Mouse (Mus musculus) heart, postnatal 0 days (tissue): ENCODE results near the gene Prkcq. TPM values are rescaled to one million over a fixed set of nuclear protein-coding genes. Genes with fewer than 3 reads are reported as not detected.

ENCODE experiments used
- ATAC-seq: fragments of 200-750 bp; cut with Nextera tagmentation; 2 replicates; pipeline ENCODE4 v1.8.0; 2017; ENCODE audit warnings: low read depth, moderate number of reproducible peaks, moderate library complexity; ENCODE audit not compliant: insufficient read depth
- DNase-seq: peaks from one replicate; pipeline ENCODE4 v3.0.0-alpha.2; 2016; ENCODE audit warnings: low spot score
- H3K27ac ChIP-seq: fragments of 300-500 bp; sonication (generic); 2 replicates; pipeline ENCODE4 v1.5.1; 2014; ENCODE audit warnings: low read depth, mild to moderate bottlenecking
- H3K27me3 ChIP-seq: fragments of 300-500 bp; sonication (generic); 2 replicates; pipeline ENCODE4 v1.6.1; 2014; ENCODE audit warnings: low read length, mixed read lengths; ENCODE audit not compliant: control insufficient read depth, insufficient read depth
- H3K36me3 ChIP-seq: fragments of 300-500 bp; sonication (generic); replicated peaks from 2 replicates; pipeline ENCODE4 v1.6.1; 2014; ENCODE audit warnings: low read length, mixed read lengths; ENCODE audit not compliant: control insufficient read depth, insufficient read depth
- H3K4me1 ChIP-seq: fragments of 300-500 bp; sonication (generic); 2 replicates; pipeline ENCODE4 v1.6.1; 2014; ENCODE audit warnings: antibody characterized with exemption; ENCODE audit not compliant: control insufficient read depth, insufficient read depth
- H3K4me2 ChIP-seq: fragments of 300-500 bp; sonication (generic); 2 replicates; pipeline ENCODE4 v1.6.1; 2014; ENCODE audit warnings: low read depth, mild to moderate bottlenecking, low read length, moderate library complexity
- H3K4me3 ChIP-seq: fragments of 300-500 bp; sonication (generic); 2 replicates; pipeline ENCODE4 v1.5.1; 2014; ENCODE audit warnings: low read depth, low read length
- H3K9ac ChIP-seq: fragments of 300-500 bp; sonication (generic); replicated peaks from 2 replicates; pipeline ENCODE4 v1.6.1; 2014; ENCODE audit warnings: low read depth, low read length, mixed read lengths
- H3K9me3 ChIP-seq: fragments of 300-500 bp; sonication (generic); replicated peaks from 2 replicates; pipeline ENCODE4 v1.6.1; 2016; ENCODE audit warnings: low read length; ENCODE audit not compliant: control insufficient read depth
- CTCF ChIP-seq: IDR thresholded peaks from 2 replicates; pipeline ENCODE4 v1.5.1; 2016; ENCODE audit warnings: antibody characterized with exemption, control low read depth, low read depth
- EP300 ChIP-seq: IDR thresholded peaks from 2 replicates; pipeline ENCODE4 v1.6.1; 2016; ENCODE audit warnings: antibody characterized with exemption, low read depth
- WGBS: fragments of 180-500 bp; shearing (Covaris S2); extraction: QIAGEN DNeasy Blood & Tissue Kit; methylation state at CpG from one replicate; pipeline ENCODE4 v1.1.7; 2014; 5-methylcytosine and 5-hydroxymethylcytosine counted together
- polyA plus RNA-seq: library from polyadenylated mRNA; unstranded; fragments of >200 nt; fragmentation: Nextera tagmentation; extraction: Ambion mirVana; gene quantifications from 2 replicates; pipeline ENCODE4 v1.2.1, GENCODE M21; 2015
- total RNA-seq: library from RNA; depleted of rRNA; stranded (reverse); fragments of >200 nt; gene quantifications from 2 replicates; pipeline ENCODE4 v1.2.3, GENCODE M21; 2014; ENCODE audit warnings: low replicate concordance

Gene Prkcq
- total and polyA plus RNA-seq, 2 experiments from 2014 or later = 0.59 TPM; not detected in 1

DNA sequence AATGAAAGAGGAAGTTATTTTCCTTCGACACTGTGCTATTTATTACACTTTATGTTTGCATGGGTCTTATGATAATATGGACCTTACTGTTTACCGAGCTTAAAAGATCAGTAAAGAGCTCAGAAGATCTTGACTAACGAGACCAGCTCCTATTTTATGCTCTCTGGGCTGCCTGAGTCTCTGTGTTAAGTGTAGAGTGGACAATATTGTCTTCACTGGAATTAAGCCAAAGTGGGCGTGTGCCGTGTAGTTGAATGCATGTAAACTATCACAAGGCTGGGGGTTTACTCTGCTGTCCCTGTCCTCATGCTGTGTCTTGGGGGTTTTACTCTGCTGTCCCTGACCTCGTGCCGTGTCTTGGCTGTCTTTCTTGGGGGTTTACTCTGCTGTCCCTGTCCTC lies 107.1 kb downstream of the Prkcq start:
- ATAC-seq = no peak
- Histone ChIP-seq H3K27ac (no peak overlapping the region), H3K27me3 (no peaks in the 10 kb centered on the region), H3K4me1 (no peaks in the 10 kb centered on the region), H3K4me2 (no peak overlapping the region), H3K9me3 (no peaks in the 10 kb centered on the region), H3K4me3 (no peak overlapping the region), H3K9ac (no peak overlapping the region), H3K36me3 (no peaks in the 10 kb centered on the region)
- DNase-seq = no peak
- no peak for TF ChIP-seq EP300
- no peak for TF ChIP-seq CTCF
- WGBS = 66% methylated on average over 7 of the region's 7 CpGs

GRCm38 (mm10) chr2:11280247-11280646 lies 108.3 kb downstream of the Prkcq start:
- WGBS = 65% methylated on average over 2 of the region's 2 CpGs
- Histone ChIP-seq H3K9ac (no peak overlapping the region), H3K27ac (no peak overlapping the region), H3K4me2 (no peak overlapping the region), H3K36me3 (no peaks in the 10 kb centered on the region), H3K4me1 (no peaks in the 10 kb centered on the region), H3K4me3 (no peak overlapping the region), H3K9me3 (no peaks in the 10 kb centered on the region), H3K27me3 (no peaks in the 10 kb centered on the region)
- ATAC-seq (no peak), DNase-seq (no peak)
- TF ChIP-seq EP300 = no peak
- TF ChIP-seq CTCF = no peak

- Histone ChIP-seq H3K36me3 (no peaks in the 10 kb centered on the region), H3K4me3 (no peak overlapping the region), H3K4me1 (no peaks in the 10 kb centered on the region), H3K27ac (no peak overlapping the region), H3K9me3 (no peaks in the 10 kb centered on the region), H3K9ac (no peak overlapping the region), H3K4me2 (no peak overlapping the region), H3K27me3 (no peaks in the 10 kb centered on the region)
- DNase-seq = no peak
- TF ChIP-seq EP300 = no peak
- no peak for TF ChIP-seq CTCF
- 75% methylated on average over 18 of the region's 18 CpGs for WGBS
- no peak for ATAC-seq
These were observed 116.1 kb downstream of the Prkcq start for GRCm38 (mm10) chr2:11287834-11288530.

GRCm38 (mm10) chr2:11288531-11288846 lies 116.6 kb downstream of the Prkcq start:
- no peak overlapping the region for H3K27ac ChIP-seq
- 5% methylated on average over 7 of the region's 7 CpGs for WGBS
- no peaks in the 10 kb centered on the region for H3K4me1 ChIP-seq
- no peak overlapping the region for H3K4me3 ChIP-seq
- DNase-seq (peak; percentile 51), ATAC-seq (peak; percentile 58; the same call in 1 of the 2 replicates)
- no peaks in the 10 kb centered on the region for H3K27me3 ChIP-seq
- H3K9ac ChIP-seq = no peak overlapping the region
- H3K9me3 ChIP-seq = no peaks in the 10 kb centered on the region
- no peak overlapping the region for H3K4me2 ChIP-seq
- peak; percentile 94 for TF ChIP-seq CTCF
- TF ChIP-seq EP300 = no peak
- no peaks in the 10 kb centered on the region for H3K36me3 ChIP-seq

DNA sequence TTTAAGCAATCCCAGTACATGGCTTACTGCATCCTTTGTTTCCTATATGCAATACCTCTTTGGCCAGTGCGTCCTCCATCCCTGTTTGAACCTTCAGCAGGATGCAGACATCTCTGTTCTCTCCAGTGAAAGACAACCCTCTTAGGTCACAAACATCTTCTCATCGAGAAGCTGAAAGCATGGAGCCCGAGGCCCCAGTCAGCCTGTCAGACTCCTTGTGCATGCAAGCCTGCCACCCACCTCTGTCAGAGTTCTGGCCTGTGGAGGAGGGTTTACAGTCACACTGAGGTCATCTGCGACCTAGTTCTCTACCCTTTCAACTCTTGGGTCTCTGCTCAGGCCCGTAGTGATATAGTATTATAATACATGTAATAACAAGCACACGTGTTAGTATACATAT lies 119.0 kb downstream of the Prkcq start:
- no peak for TF ChIP-seq CTCF
- no peak for TF ChIP-seq EP300

More for the DNA sequence above, 119.0 kb downstream of the Prkcq start:
- no peaks in the 10 kb centered on the region for H3K9me3 ChIP-seq
- no peaks in the 10 kb centered on the region for H3K4me1 ChIP-seq
- no peak overlapping the region for H3K4me2 ChIP-seq
- ATAC-seq (no peak), DNase-seq (no peak)
- no peak overlapping the region for H3K4me3 ChIP-seq
- H3K27ac ChIP-seq = no peak overlapping the region
- H3K27me3 ChIP-seq = no peaks in the 10 kb centered on the region
- WGBS = 77% methylated on average over 6 of the region's 6 CpGs
- H3K36me3 ChIP-seq = no peaks in the 10 kb centered on the region
- no peak overlapping the region for H3K9ac ChIP-seq
